Mouse (Mus musculus): Measurements from ENCODE around the gene Dnajb11. TPM values are rescaled to one million over a fixed set of nuclear protein-coding genes. Genes with fewer than 3 reads are reported as not detected.

Dnajb11 gene
- polyA plus RNA-seq, 1 experiment from 2014 or later, result 96.0 TPM

DNA sequence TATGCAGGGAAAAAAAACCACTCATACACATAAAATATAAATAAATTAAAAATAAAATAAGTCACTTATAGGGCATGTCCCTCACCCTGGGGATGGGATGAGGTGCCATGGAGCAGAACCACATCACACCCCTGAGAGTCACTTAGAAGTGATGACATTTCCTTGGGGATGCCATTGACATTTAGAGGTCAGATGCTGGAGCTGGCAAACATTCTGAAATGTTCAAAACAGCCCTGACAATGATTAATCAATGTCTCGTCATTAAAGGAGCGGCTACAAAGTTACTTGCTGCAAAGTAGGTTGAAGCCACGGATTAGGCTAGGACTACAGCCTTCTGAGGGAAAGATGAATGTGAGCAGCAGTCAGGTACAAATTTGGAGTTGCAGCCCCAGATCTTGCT, 43.7 kb downstream of the Dnajb11 start:
- ATAC-seq (ENCODE audit: insufficient number of reproducible peaks, insufficient read depth, low FRiP score, low TSS enrichment, low read depth), result no peak
- 0 out of 2 replicates have a peak, but pooled peaks cover 3% of the 10 kb centered on the region for H3K4me1 ChIP-seq (replicated peaks)
- no peaks in the 10 kb centered on the region for H3K36me3 ChIP-seq
- no peak overlapping the region for H3K4me3 ChIP-seq (replicated peaks)
- H3K9ac ChIP-seq (replicated peaks), result no peak overlapping the region
- no peak overlapping the region for H3K27ac ChIP-seq
- 81% methylated on average over 3 of the region's 3 CpGs for WGBS
- H3K27me3 ChIP-seq, result peaks cover 5% of the 10 kb centered on the region; the same call in 1 of the 2 replicates
- no peaks in the 10 kb centered on the region for H3K9me3 ChIP-seq
- no peak overlapping the region for H3K4me2 ChIP-seq

DNA sequence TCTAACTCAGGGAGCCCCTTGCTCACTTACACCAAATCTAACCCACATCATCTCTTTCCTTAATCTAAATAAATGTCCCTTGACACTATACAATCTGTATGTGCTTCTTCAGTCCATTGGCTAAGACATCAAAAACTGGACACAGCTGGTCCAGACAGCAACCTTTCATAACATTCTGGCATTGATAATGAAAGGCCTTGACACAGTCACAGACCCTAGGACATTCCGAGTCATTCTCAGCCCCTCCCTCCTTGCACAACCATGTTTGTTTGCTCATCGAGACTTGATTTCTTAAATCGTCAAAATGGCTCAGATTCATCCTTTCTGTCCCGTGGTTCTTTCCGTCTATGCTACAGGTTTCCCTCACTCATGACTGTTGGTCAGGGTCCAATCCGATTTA, 51.6 kb downstream of the Dnajb11 start:
- no peaks in the 10 kb centered on the region for H3K9me3 ChIP-seq
- ATAC-seq (ENCODE audit: insufficient number of reproducible peaks, insufficient read depth, low FRiP score, low TSS enrichment, low read depth), result no peak
- WGBS, result 88% methylated on average over 6 of the region's 6 CpGs
- H3K9ac ChIP-seq (replicated peaks), result no peak overlapping the region
- no peak overlapping the region for H3K4me2 ChIP-seq
- no peaks in the 10 kb centered on the region for H3K27me3 ChIP-seq
- H3K4me3 ChIP-seq (replicated peaks), result no peak overlapping the region
- no peaks in the 10 kb centered on the region for H3K36me3 ChIP-seq
- no peak overlapping the region for H3K27ac ChIP-seq
- no peaks in the 10 kb centered on the region for H3K4me1 ChIP-seq (replicated peaks)

- Histone ChIP-seq H3K9me3 (peaks cover 5% of the 10 kb centered on the region; the same call in 1 of the 2 replicates), H3K36me3 (no peaks in the 10 kb centered on the region), H3K27ac (no peak overlapping the region), H3K4me3 (replicated peaks) (no peak overlapping the region), H3K27me3 (no peaks in the 10 kb centered on the region), H3K4me1 (replicated peaks) (no peaks in the 10 kb centered on the region), H3K4me2 (no peak overlapping the region), H3K9ac (replicated peaks) (no peak overlapping the region)
- WGBS, result 80% methylated on average over 3 of the region's 3 CpGs
- ATAC-seq (ENCODE audit: insufficient number of reproducible peaks, insufficient read depth, low FRiP score, low TSS enrichment, low read depth), result no peak
Measured at GRCm38 (mm10) chr16:22911986-22912385, 54.3 kb downstream of the Dnajb11 start.

GRCm38 (mm10) chr16:22912886-22913285, 55.2 kb downstream of the Dnajb11 start:
- Histone ChIP-seq H3K27ac (no peak overlapping the region), H3K4me3 (replicated peaks) (no peak overlapping the region), H3K4me1 (replicated peaks) (no peaks in the 10 kb centered on the region), H3K36me3 (no peaks in the 10 kb centered on the region), H3K9me3 (peaks cover 5% of the 10 kb centered on the region; the same call in 1 of the 2 replicates), H3K27me3 (no peaks in the 10 kb centered on the region), H3K9ac (replicated peaks) (no peak overlapping the region), H3K4me2 (no peak overlapping the region)
- ATAC-seq (ENCODE audit: insufficient number of reproducible peaks, insufficient read depth, low FRiP score, low TSS enrichment, low read depth), result no peak
- 90% methylated on average over 6 of the region's 6 CpGs for WGBS

GRCm38 (mm10) chr16:22914276-22914675, 56.6 kb downstream of the Dnajb11 start:
- no peak overlapping the region for H3K4me3 ChIP-seq (replicated peaks)
- no peaks in the 10 kb centered on the region for H3K27me3 ChIP-seq
- H3K9me3 ChIP-seq, result peaks cover 5% of the 10 kb centered on the region; the same call in 1 of the 2 replicates
- H3K4me2 ChIP-seq, result no peak overlapping the region
- H3K36me3 ChIP-seq, result no peaks in the 10 kb centered on the region
- ATAC-seq (ENCODE audit: insufficient number of reproducible peaks, insufficient read depth, low FRiP score, low TSS enrichment, low read depth), result no peak
- H3K4me1 ChIP-seq (replicated peaks), result 0 out of 2 replicates have a peak, but pooled peaks cover 3% of the 10 kb centered on the region
- H3K27ac ChIP-seq, result no peak overlapping the region
- H3K9ac ChIP-seq (replicated peaks), result no peak overlapping the region

GRCm38 (mm10) chr16:22918034-22918433, 60.4 kb downstream of the Dnajb11 start, which contains the start of gene Fetub:
Fetub (plus strand) TSS chr16:22918334.
- Histone ChIP-seq H3K27me3 (no peaks in the 10 kb centered on the region), H3K4me3 (replicated peaks) (no peak within 1 kb of the TSS), H3K27ac (no peak within 1 kb of the TSS), H3K9me3 (peaks cover 5% of the 10 kb centered on the region; the same call in 1 of the 2 replicates), H3K4me2 (no peak within 1 kb of the TSS), H3K4me1 (replicated peaks) (peaks cover 3% of the 10 kb centered on the region; the same call in 1 of the 2 replicates), H3K36me3 (no peaks in the 10 kb centered on the region), H3K9ac (replicated peaks) (no peak within 1 kb of the TSS)
- ATAC-seq (ENCODE audit: insufficient number of reproducible peaks, insufficient read depth, low FRiP score, low TSS enrichment, low read depth), result no peak
- 91% methylated on average over 5 of the region's 5 CpGs for WGBS

GRCm38 (mm10) chr16:22918664-22919312, 61.1 kb downstream of the Dnajb11 start:
- WGBS, result 52% methylated on average over 15 of the region's 15 CpGs
- Histone ChIP-seq H3K4me2 (no peak overlapping the region), H3K27ac (no peak overlapping the region), H3K9me3 (peaks cover 5% of the 10 kb centered on the region; the same call in 1 of the 2 replicates), H3K4me1 (replicated peaks) (peaks cover 3% of the 10 kb centered on the region; the same call in 1 of the 2 replicates), H3K36me3 (no peaks in the 10 kb centered on the region), H3K9ac (replicated peaks) (no peak overlapping the region), H3K4me3 (replicated peaks) (no peak overlapping the region), H3K27me3 (no peaks in the 10 kb centered on the region)
- peak; percentile 56; the same call in 1 of the 2 replicates for ATAC-seq (ENCODE audit: insufficient number of reproducible peaks, insufficient read depth, low FRiP score, low TSS enrichment, low read depth)

DNA sequence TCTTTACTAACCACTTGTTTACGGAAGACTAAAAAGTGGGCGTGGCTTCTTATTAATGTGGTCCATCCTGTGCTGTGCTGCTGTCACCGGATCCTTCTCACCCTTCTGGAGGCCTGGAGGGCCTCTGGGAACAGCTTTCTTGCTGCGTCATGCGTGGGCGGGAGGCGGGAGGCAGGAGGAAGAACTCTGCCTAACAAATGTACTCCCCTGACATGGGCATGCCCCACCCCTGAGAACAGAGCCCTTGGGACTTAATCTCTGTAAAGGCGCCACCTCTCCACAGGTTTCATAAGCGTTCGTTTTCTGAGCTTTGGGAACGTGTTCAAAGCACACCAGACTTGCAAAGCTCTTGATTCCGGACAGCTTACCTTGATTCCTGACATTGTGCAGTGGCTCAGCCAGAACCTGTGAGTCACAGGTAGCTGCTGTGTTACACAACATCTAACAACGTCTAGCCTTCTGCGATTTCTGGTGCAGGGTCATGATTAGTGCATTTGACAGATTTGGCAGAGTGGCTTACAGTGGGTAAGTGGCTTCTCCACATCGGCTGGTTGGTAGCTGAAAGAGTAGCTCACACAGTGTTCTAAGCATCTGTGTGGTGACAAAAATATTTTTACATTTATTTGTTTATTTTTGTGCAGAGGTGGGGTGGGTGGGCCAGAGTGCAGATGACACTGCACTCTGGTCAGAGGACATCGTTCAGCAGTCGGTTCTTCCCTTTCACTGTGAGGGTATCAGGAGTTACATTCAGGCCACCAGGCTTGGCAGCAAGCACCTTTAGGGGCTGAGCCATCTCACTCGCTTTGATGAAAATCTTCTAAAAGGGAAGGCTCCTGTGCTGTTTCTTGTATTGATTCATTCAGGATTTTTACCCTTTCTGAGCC, 62.6 kb downstream of the Dnajb11 start:
- Histone ChIP-seq H3K36me3 (no peaks in the 10 kb centered on the region), H3K4me2 (no peak overlapping the region), H3K27ac (no peak overlapping the region), H3K27me3 (no peaks in the 10 kb centered on the region), H3K4me1 (replicated peaks) (peaks cover 3% of the 10 kb centered on the region; the same call in 1 of the 2 replicates), H3K9me3 (peaks cover 5% of the 10 kb centered on the region; the same call in 1 of the 2 replicates), H3K9ac (replicated peaks) (no peak overlapping the region), H3K4me3 (replicated peaks) (no peak overlapping the region)
- WGBS, result 52% methylated on average over 18 of the region's 18 CpGs
- no peak for ATAC-seq (ENCODE audit: insufficient number of reproducible peaks, insufficient read depth, low FRiP score, low TSS enrichment, low read depth)

- H3K4me3 ChIP-seq (replicated peaks), result no peak overlapping the region
- H3K4me2 ChIP-seq, result no peak overlapping the region
- H3K4me1 ChIP-seq (replicated peaks), result peaks cover 3% of the 10 kb centered on the region; the same call in 1 of the 2 replicates
- WGBS, result 94% methylated on average over 5 of the region's 5 CpGs
- no peaks in the 10 kb centered on the region for H3K36me3 ChIP-seq
- no peaks in the 10 kb centered on the region for H3K9me3 ChIP-seq
- ATAC-seq (ENCODE audit: insufficient number of reproducible peaks, insufficient read depth, low FRiP score, low TSS enrichment, low read depth), result no peak
- H3K27ac ChIP-seq, result no peak overlapping the region
- H3K27me3 ChIP-seq, result no peaks in the 10 kb centered on the region
- no peak overlapping the region for H3K9ac ChIP-seq (replicated peaks)
Measured at GRCm38 (mm10) chr16:22921761-22922160, 64.1 kb downstream of the Dnajb11 start.

GRCm38 (mm10) chr16:22922433-22922832, 64.8 kb downstream of the Dnajb11 start:
- WGBS, result 84% methylated on average over 4 of the region's 4 CpGs
- no peak overlapping the region for H3K27ac ChIP-seq
- no peaks in the 10 kb centered on the region for H3K36me3 ChIP-seq
- H3K9me3 ChIP-seq, result no peaks in the 10 kb centered on the region
- no peak overlapping the region for H3K4me3 ChIP-seq (replicated peaks)
- no peak overlapping the region for H3K4me2 ChIP-seq
- no peak overlapping the region for H3K9ac ChIP-seq (replicated peaks)
- ATAC-seq (ENCODE audit: insufficient number of reproducible peaks, insufficient read depth, low FRiP score, low TSS enrichment, low read depth), result no peak
- no peaks in the 10 kb centered on the region for H3K27me3 ChIP-seq
- peaks cover 3% of the 10 kb centered on the region; the same call in 1 of the 2 replicates for H3K4me1 ChIP-seq (replicated peaks)
